In the genomic region with DNA sequence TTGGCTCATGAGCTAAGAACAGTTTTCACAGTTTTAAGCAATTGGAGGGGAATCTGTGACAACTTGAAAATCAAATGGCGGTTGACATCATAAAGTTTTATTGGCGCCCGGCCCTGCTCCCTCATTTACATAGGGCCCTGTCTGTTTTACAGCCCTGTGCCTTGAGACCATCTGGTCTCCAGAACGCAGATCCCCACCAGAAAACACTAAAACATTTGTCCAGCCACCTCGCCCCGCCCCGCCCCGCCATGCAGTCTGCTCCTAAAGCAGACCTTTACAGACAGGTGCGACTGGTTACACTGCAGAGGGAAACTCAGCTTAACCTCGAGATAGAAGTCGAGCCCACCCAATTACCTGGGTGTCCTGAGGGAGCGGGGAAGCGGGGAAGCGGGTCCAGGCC, we compare ENCODE assay signal across 20 mouse cellular contexts. TPM values are rescaled to one million over a fixed set of nuclear protein-coding genes. Genes with fewer than 3 reads are reported as not detected.
"Had no signal": no experiment of that assay in that cellular context is flagged by ENCODE, and none has a peak within 500 bp of the region (broad histone marks: within the 10 kb centered on the region; RNA-seq: fewer than 3 reads in every experiment).

No protein-coding gene starts in this region.

- H3K9me3 ChIP-seq: limb, embryonic 15.5 days; liver, embryonic 12.5 days; midbrain, embryonic 12.5 days had no signal

- DNase-seq: kidney, adult 11 months; kidney, adult 9 months; kidney, postnatal 4 days; lung, embryonic 14.5 days; lung, postnatal 10 days; lung, postnatal 4 days; spleen, adult 18-20 months; thymus, adult 18-20 months; thymus, postnatal 14 days had no signal

- H3K27ac ChIP-seq: kidney, postnatal 0 days; layer of hippocampus, adult 2 months; limb, embryonic 15.5 days; liver, embryonic 12.5 days; midbrain, embryonic 12.5 days had no signal

- H3K4me2 ChIP-seq: limb, embryonic 15.5 days; liver, embryonic 12.5 days; lung, embryonic 14.5 days; midbrain, embryonic 12.5 days had no signal

- H3K9ac ChIP-seq: limb, embryonic 15.5 days; liver, embryonic 12.5 days; lung, embryonic 14.5 days; midbrain, embryonic 12.5 days had no signal

- ATAC-seq: liver, embryonic 12.5 days; midbrain, embryonic 16.5 days had no signal

- H3K27me3 ChIP-seq: limb, embryonic 15.5 days; liver, embryonic 12.5 days had no signal

- H3K4me3 ChIP-seq: layer of hippocampus, adult 2 months; limb, embryonic 15.5 days; liver, embryonic 12.5 days; midbrain, embryonic 12.5 days had no signal

RNA-seq across cellular contexts. Expression of a gene that starts 52.8 kb away (rescaled TPM):
- total RNA-seq: layer of hippocampus, adult 2 months; layer of hippocampus, postnatal 10 days; left cerebral cortex, adult 18-20 months; left cerebral cortex, postnatal 14 days; megakaryocyte, adult 5-6 weeks; neutrophil, adult 5-6 weeks had no signal
- polyA plus RNA-seq: lung, embryonic 14.5 days; midbrain, embryonic 12.5 days; midbrain, embryonic 16.5 days had no signal
